Comparison of ENCODE assay signal across 20 mouse cellular contexts in genomic region chr16:46006261-46006660, GRCm38 (mm10). TPM values are rescaled to one million over a fixed set of nuclear protein-coding genes. Genes with fewer than 3 reads are reported as not detected.
DNase-seq lines count a peak whose midpoint lies in the region; ATAC-seq lines count a peak whose summit lies in the region.
"Had no signal": no experiment of that assay in that cellular context is flagged by ENCODE, and none has a peak within 500 bp of the region (broad histone marks: within the 10 kb centered on the region; RNA-seq: fewer than 3 reads in every experiment).

No protein-coding gene starts in this region.

- DNase-seq in CD4-positive helper T cell, adult 2 months (ENCODE audit: low read depth, low spot score) = peak; percentile 81
- peak; percentile 86 for DNase-seq in CD4-positive, CD25-positive, alpha-beta regulatory T cell, adult 2 months (ENCODE audit: low read depth, low spot score)
- DNase-seq in thymus, postnatal 10 days (ENCODE audit: low spot score in 2 of 2) = peak; percentile 59 to 73
- no peak for DNase-seq in urinary bladder, postnatal 10 days (ENCODE audit: low spot score)
- no peak for DNase-seq in adrenal gland, postnatal 25 days
- DNase-seq in adrenal gland, adult 2 months = no peak
- DNase-seq: adrenal gland, postnatal 10 days; cerebellum, adult 9-10 months; kidney, postnatal 36 days; layer of hippocampus, postnatal 36 days; liver, embryonic 13.5 days; lung, adult 2 months; lung, postnatal 14 days; right cerebral cortex, postnatal 25 days; spleen, adult 18-20 months had no signal

- ATAC-seq in inflammation-experienced regulatory T-cells, adult 6 months = peak; percentile 29
- ATAC-seq: forebrain, embryonic 13.5 days; intestine, postnatal 0 days; midbrain, embryonic 13.5 days had no signal

RNA-seq across cellular contexts. Expression of gene Plcxd2, which starts 3.8 kb away (rescaled TPM):
- 1 to 10 TPM; 2.6 to 6.1 (median 5.4) TPM for polyA plus RNA-seq in inflammation-experienced regulatory T-cells, adult 6 months (2017; shearing (Covaris generic))
- 0.67 and 0.81 TPM in 2 replicates for total RNA-seq in adrenal gland, postnatal 25 days (2021)
- under 1 TPM; 0.35 to 0.62 TPM for total RNA-seq in adrenal gland, adult 2 months (2021)
- polyA plus RNA-seq in adrenal gland, adult 2 months (2012; rRNA removed) = 0.13 and 0.21 TPM in 2 replicates

RNA-seq across cellular contexts. Expression of gene Phldb2, which starts 52.9 kb away (rescaled TPM):
- under 1 TPM in 1 of 3 experiments, not detected in 2; 0.15 TPM for polyA plus RNA-seq in inflammation-experienced regulatory T-cells, adult 6 months (2017; shearing (Covaris generic))
- 52.2 and 68.2 TPM in 2 replicates for total RNA-seq in adrenal gland, postnatal 25 days (2021)
- 10 to 100 TPM; 28.4 to 29.4 TPM for total RNA-seq in adrenal gland, adult 2 months (2021)
- 11.0 and 17.6 TPM in 2 replicates for polyA plus RNA-seq in adrenal gland, adult 2 months (2012; rRNA removed)
- total RNA-seq: monocyte, adult 5-6 weeks had no signal

Comparison
In these comparisons a context has a peak if more than half of its experiments do, and no peak if none do; other contexts are left out.
1. DNase-seq: peak in CD4-positive helper T cell, adult 2 months (single experiment), CD4-positive, CD25-positive, alpha-beta regulatory T cell, adult 2 months (single experiment) and thymus, postnatal 10 days (2 of 2); none in urinary bladder, postnatal 10 days (single experiment), adrenal gland, postnatal 25 days (single experiment) and adrenal gland, adult 2 months (single experiment).